Mouse (Mus musculus): Measurements from ENCODE around the gene Nptx1.

Gene Nptx1

DNA sequence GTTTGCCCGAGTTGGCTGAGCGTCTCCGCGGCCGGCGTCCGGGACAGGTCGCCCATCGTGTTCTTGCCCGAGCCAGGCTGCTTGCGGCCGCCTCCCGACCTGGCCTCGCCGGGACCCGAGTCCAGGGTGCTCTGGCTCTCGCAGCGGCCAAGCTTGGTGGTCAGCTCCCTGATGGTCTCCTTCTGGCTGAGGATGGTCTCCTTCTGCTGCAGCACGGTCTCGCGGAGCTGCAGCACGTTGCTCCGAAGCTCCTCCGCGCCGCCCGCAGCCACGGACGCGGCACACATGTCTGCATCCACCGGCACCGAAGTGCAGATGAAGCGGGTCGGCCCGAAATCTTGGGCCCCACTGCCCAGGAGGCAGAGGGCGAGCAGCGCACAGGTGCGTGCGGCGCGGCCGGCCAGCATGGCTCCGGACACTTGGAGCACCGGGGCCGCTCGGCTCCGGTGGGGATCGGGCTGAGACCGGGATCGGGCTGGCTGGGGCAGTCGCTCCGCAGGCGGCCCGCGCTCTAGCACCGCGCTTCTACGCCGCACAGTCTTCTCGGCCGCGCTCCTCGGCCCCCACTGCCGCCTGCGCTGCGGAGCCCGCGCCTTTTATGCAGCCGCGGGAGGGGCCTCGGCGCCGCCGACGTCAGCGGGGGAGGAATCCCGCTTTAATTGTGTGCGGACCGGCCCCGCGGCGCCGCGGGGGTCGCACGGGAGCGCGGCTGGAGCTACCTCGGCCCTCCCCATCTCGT, at the start of gene Nptx1:
TSS of gene Nptx1 (minus strand) at position 571 of the 739 bp plus-strand sequence.
- DNase-seq (ENCODE audit: low spot score) = peak; percentile 47

DNA sequence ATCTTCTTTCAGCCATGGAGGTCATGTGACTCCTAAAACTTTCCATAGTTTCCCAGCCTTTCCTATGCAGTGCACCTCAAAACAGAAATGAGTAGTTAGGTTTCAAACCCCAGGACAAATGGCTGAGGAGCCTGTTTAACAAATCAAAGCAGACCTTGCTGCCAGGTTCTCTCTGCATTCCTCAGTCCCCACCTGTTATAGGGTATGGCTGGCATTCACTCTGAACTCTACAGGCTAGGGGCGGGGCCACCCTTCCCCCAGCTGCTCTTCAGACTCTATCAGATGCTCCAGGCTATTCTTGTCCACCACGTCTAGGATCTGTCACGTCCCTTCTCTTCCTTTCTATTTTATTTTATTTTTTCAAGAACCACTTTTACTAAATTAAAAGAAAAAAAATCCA, 46.4 kb upstream of the Nptx1 start:
- DNase-seq (ENCODE audit: low spot score) = no peak

DNA sequence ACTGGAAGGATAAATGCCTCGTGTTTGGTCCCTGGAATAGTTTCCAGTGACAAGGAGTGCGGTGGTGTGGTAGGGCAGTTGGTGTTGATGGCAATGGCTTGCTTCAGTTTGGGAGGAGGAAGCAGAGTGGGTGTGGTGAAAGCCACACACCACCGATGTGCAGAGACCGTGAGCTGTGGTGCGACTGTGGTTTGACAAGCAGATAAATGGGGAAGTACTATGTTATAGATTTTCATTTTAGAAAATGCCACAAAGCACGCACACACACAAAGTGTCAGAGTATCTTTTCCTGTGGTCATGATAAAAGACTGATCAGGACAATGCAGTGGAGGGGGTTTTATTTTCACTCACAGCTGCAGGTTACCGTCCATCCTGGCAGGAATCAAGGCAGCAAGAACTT, 41.7 kb upstream of the Nptx1 start:
- no peak for DNase-seq (ENCODE audit: low spot score)

DNA sequence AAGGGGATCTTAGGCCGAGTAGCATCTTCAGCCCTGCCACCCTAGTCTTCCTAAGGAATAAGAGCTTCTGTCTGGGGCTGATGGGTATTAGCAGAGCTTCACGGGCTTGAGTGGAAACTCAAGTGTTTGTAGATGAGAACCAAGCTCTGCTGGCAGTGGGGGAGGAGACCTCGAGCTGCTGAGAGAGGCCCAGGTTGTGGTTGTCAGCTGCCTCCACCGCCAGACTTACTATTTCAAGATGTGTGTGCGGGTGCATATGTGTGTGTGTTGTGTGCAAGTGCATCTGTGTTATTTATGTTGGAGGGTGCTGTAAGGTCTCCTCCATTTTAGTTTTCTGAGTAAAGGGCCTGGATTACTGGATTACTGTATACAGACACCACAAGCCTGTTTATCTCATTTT, 39.6 kb upstream of the Nptx1 start:
- DNase-seq (ENCODE audit: low spot score) = no peak

DNA sequence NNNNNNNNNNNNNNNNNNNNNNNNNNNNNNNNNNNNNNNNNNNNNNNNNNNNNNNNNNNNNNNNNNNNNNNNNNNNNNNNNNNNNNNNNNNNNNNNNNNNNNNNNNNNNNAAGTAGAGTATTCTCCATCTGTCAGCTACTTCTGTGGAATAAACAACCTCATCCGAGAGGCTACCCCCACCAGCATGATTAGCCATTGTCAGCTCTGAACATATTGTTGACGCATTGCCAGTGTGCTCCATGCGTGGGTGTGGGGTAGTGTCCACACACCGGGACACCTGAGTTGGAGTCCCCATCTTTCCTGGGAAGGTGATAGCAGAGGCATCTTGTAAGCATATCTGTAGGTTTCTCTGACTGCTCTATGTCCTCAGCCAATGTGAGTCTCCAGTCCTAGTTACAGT, 39.0 kb upstream of the Nptx1 start:
- no peak for DNase-seq (ENCODE audit: low spot score)

DNA sequence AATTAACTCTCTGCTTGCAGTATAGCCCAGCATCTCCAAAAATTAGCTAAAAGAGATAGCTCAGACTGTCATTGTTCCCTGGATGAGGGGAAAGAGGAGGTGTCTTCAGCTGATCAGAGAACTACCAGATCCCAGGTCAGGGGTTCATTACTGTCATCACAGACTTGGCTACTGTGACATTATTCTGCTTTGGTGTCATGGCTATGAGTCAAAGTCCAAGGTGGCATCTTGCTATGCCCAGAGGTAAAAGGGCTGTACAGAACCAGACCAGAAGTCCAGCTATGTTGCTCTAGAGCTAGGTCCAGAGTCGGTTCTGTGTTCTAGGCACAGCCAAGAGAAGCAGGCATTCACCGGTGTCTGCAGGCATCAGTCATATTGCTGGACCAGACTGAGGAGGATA, 30.2 kb upstream of the Nptx1 start:
- DNase-seq (ENCODE audit: low spot score) = no peak

DNA sequence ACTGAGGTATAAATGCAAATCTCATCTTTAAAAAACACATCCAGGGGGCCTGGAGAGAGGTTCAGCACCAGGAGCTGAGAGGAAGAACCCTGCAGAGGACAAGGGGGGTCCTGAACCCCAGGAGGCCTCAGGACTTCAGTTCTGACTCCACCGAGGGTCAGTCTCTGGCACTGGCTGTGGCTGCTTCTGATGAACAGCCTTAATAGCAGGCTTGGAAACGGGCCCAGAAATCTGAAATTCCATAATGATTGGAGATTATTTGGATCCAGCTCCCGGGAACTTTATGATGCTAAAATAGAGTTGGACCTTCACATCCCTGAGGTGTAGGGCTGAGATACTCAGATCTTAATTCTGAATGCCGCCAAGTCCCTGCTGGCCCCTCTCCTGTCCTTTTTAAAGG, 29.3 kb upstream of the Nptx1 start:
- no peak for DNase-seq (ENCODE audit: low spot score)

DNA sequence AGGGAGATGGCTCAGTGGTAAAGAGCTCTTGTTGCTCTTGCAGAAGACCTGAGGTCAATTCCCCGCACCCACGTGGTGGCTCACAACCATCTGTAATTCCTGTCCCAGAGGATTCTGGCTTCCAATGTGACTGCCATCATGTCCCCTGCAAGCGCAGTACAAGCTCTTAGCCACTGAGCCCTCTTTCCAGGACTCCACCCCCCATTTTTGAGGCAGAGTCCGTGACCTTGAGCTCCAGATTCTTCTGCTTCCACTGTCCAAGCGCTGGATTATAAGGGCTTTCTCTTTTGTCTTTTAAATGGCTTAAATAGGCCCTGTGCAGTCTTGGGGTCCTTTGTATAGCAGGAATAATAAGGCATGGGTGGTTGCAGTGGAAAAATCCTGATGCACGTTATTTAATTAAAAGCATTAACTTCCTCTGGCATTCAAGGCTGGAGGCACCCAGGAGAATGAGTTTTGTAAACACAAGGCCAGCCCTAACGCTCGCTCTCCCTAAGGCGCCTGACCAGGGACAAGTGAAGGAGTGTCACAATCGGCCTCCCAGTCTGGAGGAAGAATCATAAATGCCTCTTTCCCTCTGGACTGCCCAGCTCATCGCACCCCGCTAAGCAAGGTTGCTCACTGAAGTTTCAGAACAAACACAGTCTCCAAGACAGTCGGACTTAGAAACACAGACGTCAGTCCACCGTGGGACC, 24.9 kb upstream of the Nptx1 start:
- DNase-seq (ENCODE audit: low spot score) = no peak

DNA sequence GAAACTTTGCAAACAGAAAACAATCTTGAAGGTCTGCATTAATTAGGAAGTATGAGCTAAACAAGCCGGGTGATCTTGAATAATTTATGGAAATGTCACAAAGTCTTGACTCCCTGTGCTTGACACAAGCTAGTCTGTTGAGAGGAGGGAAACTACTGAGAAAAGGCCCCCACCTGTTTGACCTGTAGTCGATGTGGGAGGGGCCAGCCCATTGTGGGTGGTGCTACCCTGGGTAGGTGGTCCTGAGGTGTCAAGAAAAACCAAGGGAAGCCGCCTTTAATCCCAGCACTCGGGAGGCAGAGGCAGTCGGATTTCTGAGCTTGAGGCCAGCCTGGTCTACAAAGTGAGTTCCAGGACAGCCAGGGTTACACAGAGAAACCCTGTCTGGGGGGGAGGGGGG, 18.6 kb upstream of the Nptx1 start:
- DNase-seq (ENCODE audit: low spot score) = no peak

DNA sequence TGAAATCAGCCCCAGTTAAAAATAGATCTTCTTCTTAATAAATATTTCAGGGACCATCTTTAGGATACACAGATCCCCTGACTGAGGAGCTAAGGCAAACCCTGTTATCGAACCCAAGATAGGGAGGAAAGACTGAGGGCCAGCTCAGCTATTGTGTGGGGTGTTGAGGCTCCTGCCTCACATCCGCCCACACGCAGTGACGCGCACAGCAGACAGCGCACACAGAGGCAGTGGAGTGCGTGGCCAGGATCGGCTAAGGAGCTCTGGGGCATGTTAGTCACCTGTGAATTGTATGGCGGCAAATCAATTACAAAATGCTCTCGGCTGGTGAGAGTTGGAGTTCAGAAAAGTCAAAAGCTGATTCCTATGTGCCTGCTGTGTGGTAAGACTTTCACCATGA, 18.1 kb upstream of the Nptx1 start:
- no peak for DNase-seq (ENCODE audit: low spot score)

DNA sequence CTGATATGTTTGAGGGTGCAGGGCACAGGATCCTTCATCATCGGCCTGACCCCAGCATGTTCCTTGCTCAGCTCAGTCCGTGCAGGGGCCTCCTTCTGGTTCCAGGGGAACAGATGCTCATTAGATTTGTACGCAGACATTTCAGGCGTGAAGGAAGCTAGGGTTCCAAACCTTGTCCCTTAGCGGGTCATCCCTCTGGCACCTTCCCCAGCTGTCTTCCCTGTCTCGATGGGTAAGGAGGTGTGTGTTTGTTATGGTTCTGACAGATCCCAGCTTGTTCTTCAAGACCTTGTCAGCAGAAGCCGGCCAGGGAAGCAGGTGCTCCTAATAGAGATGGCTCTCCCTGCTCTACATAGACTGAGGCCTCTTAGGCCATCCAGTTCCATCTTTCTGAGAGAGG, 17.5 kb upstream of the Nptx1 start:
- no peak for DNase-seq (ENCODE audit: low spot score)

DNA sequence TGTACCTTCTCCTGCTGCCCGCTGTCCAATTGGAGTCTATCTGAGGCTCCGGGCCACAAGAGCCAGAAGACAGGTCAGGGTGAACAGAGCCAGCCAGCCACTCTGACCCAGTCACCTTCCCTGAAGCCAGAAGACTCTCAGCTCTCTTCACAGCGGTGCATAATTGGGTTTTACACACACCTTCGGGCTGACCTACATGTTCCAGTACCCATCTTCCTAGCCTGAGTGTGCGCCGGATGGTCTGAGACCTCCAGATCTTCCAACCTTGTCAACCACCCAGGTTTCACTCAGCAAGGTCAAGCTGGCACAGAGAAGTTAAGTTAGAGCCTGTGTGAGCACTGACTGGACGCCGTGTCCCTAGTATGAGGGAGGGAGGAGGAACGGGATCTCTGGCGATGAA, 16.8 kb upstream of the Nptx1 start:
- no peak for DNase-seq (ENCODE audit: low spot score)

DNA sequence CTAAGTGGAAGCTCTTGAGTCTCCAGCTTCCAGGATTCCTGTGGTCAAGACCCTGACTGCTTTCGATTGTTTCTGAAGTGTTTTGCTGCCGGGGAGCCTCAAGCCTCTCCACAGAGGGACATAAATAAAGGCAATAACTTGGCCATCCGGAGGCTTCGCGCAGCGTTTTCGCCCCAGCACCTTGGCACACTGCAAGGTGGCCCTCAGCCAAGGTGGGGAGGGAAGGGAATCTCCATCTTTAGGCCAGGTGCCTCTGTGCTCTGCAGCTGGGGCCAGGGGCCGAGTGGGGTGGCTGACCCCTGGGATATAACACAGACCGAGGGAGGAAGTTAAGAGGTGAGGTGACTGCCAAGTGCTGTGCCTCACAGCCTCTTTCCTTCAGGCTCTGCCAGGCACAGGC, 15.6 kb upstream of the Nptx1 start:
- DNase-seq (ENCODE audit: low spot score) = no peak

DNA sequence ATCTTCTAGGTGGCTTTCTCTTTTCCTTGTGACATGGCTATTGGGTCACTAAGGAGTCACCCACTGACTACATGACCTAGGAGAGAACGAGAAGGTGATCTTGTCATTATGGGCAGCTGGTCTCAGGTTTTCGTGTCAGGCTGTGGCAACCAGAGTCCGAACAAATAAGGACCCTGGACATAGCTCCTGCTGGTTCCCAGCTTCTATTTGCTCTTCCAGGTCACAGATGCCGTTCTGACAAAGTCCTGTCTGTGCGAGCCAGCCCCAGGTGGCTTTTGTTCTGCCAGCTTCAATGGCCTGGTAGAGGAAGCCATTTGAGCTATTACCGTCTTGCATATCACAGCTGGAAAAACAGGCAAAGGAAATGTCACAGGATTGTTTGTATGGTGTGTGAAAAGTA, 14.7 kb upstream of the Nptx1 start:
- DNase-seq (ENCODE audit: low spot score) = no peak

DNA sequence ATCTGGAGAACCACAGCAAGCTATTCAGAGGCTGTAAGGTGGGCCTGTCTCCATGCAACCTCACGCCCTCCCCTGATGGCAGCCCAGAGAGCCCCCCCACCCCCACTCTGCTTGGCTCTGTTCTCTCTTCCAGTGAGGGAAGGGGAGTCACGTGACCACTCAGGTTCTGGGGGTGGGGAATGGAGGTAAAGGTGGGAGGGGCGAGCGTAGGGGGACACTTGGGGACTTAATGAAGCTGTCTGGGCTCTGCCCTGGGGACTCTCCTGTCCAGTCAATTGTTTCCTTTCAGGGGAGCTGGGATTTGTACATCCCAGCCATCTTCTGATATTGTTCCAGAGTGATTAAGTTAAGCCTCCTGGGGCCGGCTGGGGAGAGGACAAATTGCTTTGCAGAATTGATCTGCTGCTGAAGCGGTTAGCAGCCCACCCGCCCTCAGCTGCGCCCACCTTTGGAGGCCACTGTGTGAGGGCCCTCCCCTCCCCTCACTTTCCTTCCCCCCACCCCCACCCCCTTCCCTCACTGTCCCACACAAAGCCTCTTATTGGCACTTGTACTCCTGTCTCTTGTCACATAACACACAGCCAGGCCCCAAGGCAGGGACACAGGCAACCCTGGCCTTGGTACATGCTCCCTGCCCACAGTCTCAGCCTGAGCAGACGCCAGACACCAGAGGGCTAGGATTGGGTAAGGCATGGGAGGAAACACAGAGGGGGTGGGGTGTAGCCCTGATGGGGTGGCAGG, 11.5 kb upstream of the Nptx1 start:
- DNase-seq (ENCODE audit: low spot score) = peak; percentile 83

DNA sequence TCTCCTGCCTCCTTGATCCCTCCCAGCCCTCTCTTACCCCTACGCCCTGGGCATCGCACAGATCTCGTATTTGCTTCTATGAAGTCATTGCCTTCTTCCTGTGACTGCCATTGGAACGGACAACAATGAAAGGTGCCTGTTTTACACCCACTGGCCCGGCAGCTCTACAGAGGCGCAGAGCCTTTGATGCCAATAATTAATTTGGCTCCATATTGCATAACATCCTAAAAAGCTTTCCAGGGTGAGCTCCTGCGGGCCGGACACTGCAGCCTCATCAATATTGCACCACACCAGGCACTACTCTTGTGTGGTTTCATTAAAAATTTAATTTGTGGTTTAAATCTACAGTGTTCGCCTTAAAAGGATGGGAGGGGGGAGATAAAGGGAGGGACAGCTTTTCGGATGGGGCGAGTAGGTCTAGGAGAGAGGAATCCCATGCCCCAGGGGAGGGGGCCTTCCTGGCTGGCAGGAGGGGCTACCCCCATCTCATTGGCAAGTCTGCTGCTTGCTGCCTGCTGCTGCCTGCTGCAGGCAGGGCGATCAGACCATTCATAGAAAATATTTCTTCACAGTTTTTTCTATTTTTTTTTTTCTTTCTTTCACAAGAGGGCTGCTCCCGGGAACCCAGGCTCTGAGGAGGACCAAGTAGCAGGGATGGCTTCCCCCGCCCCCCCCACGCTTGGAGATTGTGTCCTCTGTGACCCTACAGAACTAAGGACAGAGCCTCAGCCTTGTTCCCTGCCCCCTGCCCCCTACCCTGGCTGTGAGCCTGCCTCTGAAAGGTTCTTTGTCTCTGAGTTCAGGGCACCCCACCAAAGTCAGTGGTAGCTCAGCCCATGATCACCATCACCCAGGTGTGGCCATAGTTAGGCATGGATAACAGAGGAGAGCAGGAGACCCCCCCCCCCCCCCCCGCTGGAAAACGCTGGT, 10.7 kb upstream of the Nptx1 start:
- DNase-seq (ENCODE audit: low spot score) = peak; percentile 65

DNA sequence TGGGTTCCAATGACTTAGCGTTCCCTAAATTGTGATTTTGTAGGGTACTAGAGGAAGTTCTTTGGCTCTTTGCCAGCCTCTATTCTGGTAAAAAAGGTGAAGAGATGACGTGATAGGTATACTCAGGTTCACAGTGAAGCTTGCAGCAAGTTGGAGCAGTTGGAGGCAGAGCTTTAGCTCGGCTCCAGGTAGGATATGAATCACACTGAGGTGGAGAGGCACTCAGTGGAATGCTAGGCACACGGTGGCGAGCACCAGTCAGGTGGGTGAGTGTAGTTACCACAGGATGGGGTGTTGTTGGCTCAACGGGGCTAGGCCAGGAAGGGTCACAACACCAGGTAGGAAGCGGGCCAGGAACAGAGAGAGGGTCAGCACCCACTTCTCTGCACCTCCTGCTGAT, 7.6 kb upstream of the Nptx1 start:
- DNase-seq (ENCODE audit: low spot score) = no peak

DNA sequence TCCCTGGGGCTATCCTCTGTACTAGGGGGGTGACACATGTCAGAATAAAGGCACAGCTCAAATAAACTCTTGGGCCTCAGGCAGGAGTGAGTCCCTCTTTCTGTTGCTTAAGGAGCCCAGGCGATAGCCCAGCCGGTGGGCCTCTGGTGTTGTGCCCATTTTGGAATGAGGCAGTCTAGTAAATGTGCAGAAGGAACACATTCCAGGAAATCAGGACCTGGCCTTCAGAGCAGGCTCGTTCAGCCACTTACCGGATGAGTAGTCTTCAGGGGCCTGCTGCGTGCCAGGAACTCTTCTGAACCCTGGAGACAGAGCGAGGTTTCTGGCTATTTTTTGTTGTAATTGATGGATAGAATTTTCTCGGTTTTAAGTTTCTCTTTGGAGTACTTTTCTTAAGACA, 7.2 kb upstream of the Nptx1 start:
- DNase-seq (ENCODE audit: low spot score) = no peak

DNA sequence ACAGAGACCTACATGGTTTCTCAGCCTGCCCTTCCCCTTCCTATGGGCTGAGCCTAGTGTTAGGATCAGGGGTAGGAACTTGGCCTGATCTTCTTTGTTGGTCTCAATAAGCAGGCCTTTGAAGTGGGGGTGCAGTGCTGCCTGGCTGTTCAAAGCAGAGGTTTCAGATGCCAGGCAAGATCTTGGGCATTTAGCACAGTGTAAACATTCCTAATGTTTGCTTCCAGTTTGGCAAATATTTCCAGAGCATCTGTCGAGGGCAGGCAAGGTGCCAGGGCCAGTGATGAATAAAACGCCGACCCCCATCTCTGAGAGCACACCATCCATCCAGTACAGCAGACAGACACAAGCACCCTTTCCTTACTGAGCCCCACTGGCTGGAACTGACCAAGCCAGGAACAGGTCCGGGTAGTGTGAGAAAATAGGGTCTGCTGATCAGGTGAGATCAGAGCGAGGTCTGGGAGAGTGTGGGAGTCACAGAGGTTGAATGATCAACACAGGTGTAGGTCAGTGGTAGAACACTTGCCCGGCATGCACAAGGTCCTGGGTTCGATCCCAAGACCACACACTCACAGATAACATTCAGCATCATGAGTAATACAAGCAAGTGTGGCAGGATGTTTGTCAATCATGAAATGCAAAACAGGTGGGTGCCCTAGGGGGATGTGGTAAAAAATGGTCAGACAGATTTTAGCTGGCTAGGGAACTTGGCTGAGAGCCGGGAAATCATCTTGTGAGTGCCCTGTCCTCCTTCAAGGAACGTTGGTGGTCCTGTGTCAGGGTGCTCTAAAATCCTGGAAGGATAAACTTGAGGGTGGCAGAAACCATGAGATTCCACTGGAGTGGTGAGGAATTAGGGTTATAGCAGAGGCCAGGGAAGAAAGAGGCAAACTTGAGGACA, 5.6 kb upstream of the Nptx1 start:
- DNase-seq (ENCODE audit: low spot score) = no peak

DNA sequence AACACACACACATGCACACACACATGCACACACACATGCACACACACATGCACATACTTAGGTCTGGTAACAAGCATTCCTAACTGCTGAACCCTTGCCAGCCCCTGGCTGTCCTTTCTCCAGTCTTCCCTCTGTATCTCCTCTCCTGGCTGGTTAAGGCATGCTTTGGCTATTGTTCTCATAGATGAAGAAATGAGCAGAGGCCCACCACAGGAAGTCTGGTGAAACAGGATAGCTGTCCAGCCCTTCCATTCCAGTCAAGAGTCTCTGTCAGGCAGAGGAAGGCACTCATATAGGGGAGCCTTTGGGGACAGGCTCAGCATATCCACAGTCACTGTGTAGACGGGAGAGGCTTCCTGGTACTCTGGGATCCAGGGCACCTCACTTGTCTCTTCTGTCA, 4.7 kb upstream of the Nptx1 start:
- no peak for DNase-seq (ENCODE audit: low spot score)

DNA sequence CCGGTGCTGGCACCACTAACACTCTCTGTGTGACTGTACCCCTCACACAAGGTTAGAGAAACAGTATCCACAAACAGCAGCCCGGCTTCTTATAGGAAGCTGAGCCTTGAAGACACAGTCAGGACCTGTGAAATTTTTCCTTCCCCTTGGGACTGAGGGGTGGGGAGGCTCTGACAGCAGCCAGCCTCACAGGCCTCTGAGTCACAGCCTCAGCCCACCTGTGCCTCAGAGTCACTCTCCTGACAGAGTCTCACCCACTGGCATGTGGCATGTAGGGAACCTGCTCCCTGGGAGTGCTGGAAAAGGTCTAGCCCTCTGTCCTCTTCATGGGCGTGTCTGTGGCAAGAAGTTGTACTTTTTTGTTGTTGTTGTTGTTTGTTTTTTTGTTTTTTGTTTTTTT, 3.9 kb upstream of the Nptx1 start:
- no peak for DNase-seq (ENCODE audit: low spot score)
